Mouse (Mus musculus): ENCODE results near the gene Chsy1.

DNA sequence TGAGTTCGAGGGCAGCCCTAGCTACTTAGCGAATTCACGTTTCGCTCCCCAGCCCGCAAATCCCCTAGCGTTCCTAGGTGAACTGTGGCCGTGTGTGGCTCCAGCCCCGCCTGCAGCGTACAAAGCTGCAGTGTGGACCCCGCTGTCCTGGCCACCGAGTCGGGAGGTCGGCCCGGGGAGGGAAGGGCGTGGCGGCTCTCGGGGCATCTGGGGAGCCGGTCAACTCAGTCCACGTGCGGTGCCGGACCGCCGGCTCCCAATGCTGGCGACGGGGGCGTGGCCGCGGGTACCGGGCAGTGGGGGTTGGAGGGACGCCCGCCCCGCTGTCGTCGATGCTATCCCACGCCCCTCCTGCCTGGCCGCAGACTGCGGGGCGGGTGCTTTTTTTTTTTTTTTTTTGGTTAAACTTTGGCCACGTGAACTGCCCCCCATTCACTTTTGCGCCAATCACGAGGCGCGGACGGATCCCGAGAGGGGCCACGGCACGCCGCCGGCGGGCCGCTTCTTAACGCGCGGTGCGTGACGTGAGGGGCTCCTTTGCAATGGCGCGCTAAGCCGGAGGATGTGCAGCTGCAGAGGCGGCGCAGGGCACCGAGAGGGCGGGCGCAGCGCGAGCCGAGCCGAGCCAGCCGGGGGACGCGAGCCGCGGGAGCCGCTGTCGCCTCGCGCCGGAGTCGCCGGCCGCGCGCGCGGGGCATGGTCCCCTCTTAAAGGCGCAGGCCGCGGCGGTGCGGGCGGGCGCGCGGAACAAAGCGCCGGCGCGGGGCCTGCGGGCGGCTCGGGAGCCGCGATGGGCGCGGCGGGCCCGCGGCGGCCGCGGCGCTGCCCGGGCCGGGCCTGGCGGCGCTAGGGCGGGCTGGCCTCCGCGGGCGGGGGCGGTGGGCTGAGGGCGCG lies at the start of gene Chsy1:
- no peak for TF ChIP-seq CTCF (conservative IDR thresholded peaks at IDR 0.05; ENCODE audit: insufficient read depth, insufficient read length, low read depth, low read length)
- peak; percentile 10 for TF ChIP-seq POLR2A (IDR thresholded peaks at IDR 0.05; ENCODE audit: low read depth, low read length)

Data from kidney, adult 2 months (tissue).